Mouse (Mus musculus) macrophage (primary cell): ENCODE data around the gene Cdh12. TPM values are rescaled to one million over a fixed set of nuclear protein-coding genes. Genes with fewer than 3 reads are reported as not detected.

ENCODE experiments used
- H3K27ac ChIP-seq: fragments of 350-480 bp; formaldehyde crosslinking; 2 replicates; pipeline ENCODE4 v1.9.0; 2021
- H3K36me3 ChIP-seq: fragments of 350-480 bp; formaldehyde crosslinking; 2 replicates; pipeline ENCODE4 v1.9.0; 2021; ENCODE audit errors: inconsistent target
- H3K4me3 ChIP-seq: fragments of 350-480 bp; formaldehyde crosslinking; 2 replicates; pipeline ENCODE4 v1.9.0; 2021; ENCODE audit errors: inconsistent target
- H3K79me2 ChIP-seq: fragments of 350-480 bp; formaldehyde crosslinking; 2 replicates; pipeline ENCODE4 v1.9.0; 2021; ENCODE audit errors: inconsistent target
- WGBS: methylation state at CpG from one replicate; pipeline ENCODE4 v1.1.7; 2026; ENCODE audit warnings: inconsistent platforms; ENCODE audit not compliant: missing documents; 5-methylcytosine and 5-hydroxymethylcytosine counted together
- polyA plus RNA-seq: library from polyadenylated mRNA; stranded (reverse); fragments of 250-400 nt; gene quantifications from 3 replicates; pipeline ENCODE4 v1.2.4, GENCODE M21; 2018; ENCODE audit warnings: inconsistent platforms

Cdh12 gene
- polyA plus RNA-seq, 1 experiment from 2014 or later = not detected

- H3K4me3 ChIP-seq = no peak overlapping the region
- H3K36me3 ChIP-seq = no peaks in the 10 kb centered on the region
- H3K79me2 ChIP-seq = no peaks in the 10 kb centered on the region
- 90% methylated on average over 5 of the region's 5 CpGs for WGBS
- no peak overlapping the region for H3K27ac ChIP-seq
Measured at GRCm38 (mm10) chr15:20841479-20841878, 392.4 kb downstream of the Cdh12 start.

- WGBS = 56% methylated on average over 2 of the region's 2 CpGs
- Histone ChIP-seq H3K79me2 (no peaks in the 10 kb centered on the region), H3K4me3 (no peak overlapping the region), H3K36me3 (no peaks in the 10 kb centered on the region), H3K27ac (no peak overlapping the region)
Measured at GRCm38 (mm10) chr15:20863076-20863475, 414.0 kb downstream of the Cdh12 start.

- no peak overlapping the region for H3K4me3 ChIP-seq
- no peak overlapping the region for H3K27ac ChIP-seq
- no peaks in the 10 kb centered on the region for H3K79me2 ChIP-seq
- 74% methylated on average over 1 of the region's 1 CpGs for whole genome bisulfite sequencing
- no peaks in the 10 kb centered on the region for H3K36me3 ChIP-seq
Measured at GRCm38 (mm10) chr15:20872518-20872917, 423.5 kb downstream of the Cdh12 start.

- H3K27ac ChIP-seq = no peak overlapping the region
- WGBS = 96% methylated on average over 2 of the region's 2 CpGs
- no peaks in the 10 kb centered on the region for H3K36me3 ChIP-seq
- H3K4me3 ChIP-seq = no peak overlapping the region
- H3K79me2 ChIP-seq = no peaks in the 10 kb centered on the region
Measured at GRCm38 (mm10) chr15:20876993-20877392, 427.9 kb downstream of the Cdh12 start.

- H3K79me2 ChIP-seq = no peaks in the 10 kb centered on the region
- H3K27ac ChIP-seq = no peak overlapping the region
- no peaks in the 10 kb centered on the region for H3K36me3 ChIP-seq
- no peak overlapping the region for H3K4me3 ChIP-seq
- 79% methylated on average over 3 of the region's 3 CpGs for WGBS
Measured at GRCm38 (mm10) chr15:20893471-20893870, 444.4 kb downstream of the Cdh12 start.

GRCm38 (mm10) chr15:20902568-20902967, 453.5 kb downstream of the Cdh12 start:
- 75% methylated on average over 3 of the region's 3 CpGs for WGBS
- Histone ChIP-seq H3K79me2 (no peaks in the 10 kb centered on the region), H3K36me3 (no peaks in the 10 kb centered on the region), H3K27ac (no peak overlapping the region), H3K4me3 (no peak overlapping the region)

GRCm38 (mm10) chr15:20928221-20928620, 479.2 kb downstream of the Cdh12 start:
- no peaks in the 10 kb centered on the region for H3K79me2 ChIP-seq
- H3K27ac ChIP-seq = no peak overlapping the region
- H3K4me3 ChIP-seq = no peak overlapping the region
- no peaks in the 10 kb centered on the region for H3K36me3 ChIP-seq

- no peaks in the 10 kb centered on the region for H3K36me3 ChIP-seq
- H3K4me3 ChIP-seq = no peak overlapping the region
- no peaks in the 10 kb centered on the region for H3K79me2 ChIP-seq
- no peak overlapping the region for H3K27ac ChIP-seq
Measured at GRCm38 (mm10) chr15:20944000-20944399, 494.9 kb downstream of the Cdh12 start.

- Histone ChIP-seq H3K79me2 (no peaks in the 10 kb centered on the region), H3K4me3 (no peak overlapping the region), H3K27ac (no peak overlapping the region), H3K36me3 (no peaks in the 10 kb centered on the region)
- 72% methylated on average over 2 of the region's 2 CpGs for WGBS
Measured at GRCm38 (mm10) chr15:20967463-20967862, 518.4 kb downstream of the Cdh12 start.

GRCm38 (mm10) chr15:20971041-20971440, 522.0 kb downstream of the Cdh12 start:
- WGBS = 79% methylated on average over 2 of the region's 2 CpGs
- Histone ChIP-seq H3K79me2 (no peaks in the 10 kb centered on the region), H3K27ac (no peak overlapping the region), H3K36me3 (no peaks in the 10 kb centered on the region), H3K4me3 (no peak overlapping the region)

- H3K27ac ChIP-seq = no peak overlapping the region
- WGBS = 73% methylated on average over 4 of the region's 4 CpGs
- H3K36me3 ChIP-seq = no peaks in the 10 kb centered on the region
Measured at GRCm38 (mm10) chr15:21000541-21000940, 551.5 kb downstream of the Cdh12 start.

GRCm38 (mm10) chr15:21007931-21008330, 558.9 kb downstream of the Cdh12 start:
- 58% methylated on average over 1 of the region's 2 CpGs for WGBS
- Histone ChIP-seq H3K79me2 (no peaks in the 10 kb centered on the region), H3K4me3 (no peak overlapping the region), H3K36me3 (no peaks in the 10 kb centered on the region), H3K27ac (no peak overlapping the region)

More at GRCm38 (mm10) chr15:21000541-21000940, 551.5 kb downstream of the Cdh12 start:
- Histone ChIP-seq H3K79me2 (no peaks in the 10 kb centered on the region), H3K4me3 (no peak overlapping the region)

GRCm38 (mm10) chr15:21008487-21008886, 559.4 kb downstream of the Cdh12 start:
- Histone ChIP-seq H3K79me2 (no peaks in the 10 kb centered on the region), H3K27ac (no peak overlapping the region), H3K36me3 (no peaks in the 10 kb centered on the region), H3K4me3 (no peak overlapping the region)
- no CpG with 5 or more reads among the region's 1 CpGs for WGBS

- Histone ChIP-seq H3K4me3 (no peak overlapping the region), H3K27ac (no peak overlapping the region), H3K36me3 (no peaks in the 10 kb centered on the region), H3K79me2 (no peaks in the 10 kb centered on the region)
- WGBS = 75% methylated on average over 3 of the region's 3 CpGs
Measured at GRCm38 (mm10) chr15:21008969-21009368, 559.9 kb downstream of the Cdh12 start.

- H3K36me3 ChIP-seq = no peaks in the 10 kb centered on the region
- H3K4me3 ChIP-seq = no peak overlapping the region
- WGBS = 93% methylated on average over 1 of the region's 1 CpGs
- H3K27ac ChIP-seq = no peak overlapping the region
- H3K79me2 ChIP-seq = no peaks in the 10 kb centered on the region
Measured at GRCm38 (mm10) chr15:21063683-21064082, 614.6 kb downstream of the Cdh12 start.

GRCm38 (mm10) chr15:21069264-21069663, 620.2 kb downstream of the Cdh12 start:
- 60% methylated on average over 2 of the region's 2 CpGs for WGBS
- H3K4me3 ChIP-seq = no peak overlapping the region
- H3K79me2 ChIP-seq = no peaks in the 10 kb centered on the region
- no peak overlapping the region for H3K27ac ChIP-seq
- H3K36me3 ChIP-seq = no peaks in the 10 kb centered on the region
